Mouse (Mus musculus) left cerebral cortex, postnatal 25 days (tissue): ENCODE data around the gene Hoxa1. TPM values are rescaled to one million over a fixed set of nuclear protein-coding genes. Genes with fewer than 3 reads are reported as not detected.

ENCODE experiments used
- DNase-seq, 2 experiments: peaks; one replicate each; pipeline ENCODE4 v3.0.0; 2022; ENCODE audit warnings: low spot score in 2 of 2, mixed read lengths in 1 of 2
- intact Hi-C: fragments of 180-260 bp; cut with DNase I; formaldehyde crosslinking; loops from one replicate; pipeline ENCODE4 v1.15.1; 2025
- total RNA-seq, 2 experiments: library from RNA; stranded (reverse); gene quantifications; 2 replicates each; pipeline ENCODE4 v1.2.3; 2021

The Hoxa1 gene
- total RNA-seq, 2 experiments from 2014 or later, result not detected

- no peak for DNase-seq
- intact Hi-C loops, result no loop called here
Measured at GRCm38 (mm10) chr6:52137841-52138535, 20.1 kb downstream of the Hoxa1 start.

- intact Hi-C loops, result no loop called here
- DNase-seq, result no peak
Measured at GRCm38 (mm10) chr6:52123673-52124072, 34.4 kb downstream of the Hoxa1 start.

GRCm38 (mm10) chr6:52121173-52121572, 36.9 kb downstream of the Hoxa1 start:
- DNase-seq, result no peak

GRCm38 (mm10) chr6:52118903-52119635, 39.0 kb downstream of the Hoxa1 start:
- intact Hi-C loops, result no loop called here
- DNase-seq, result peak; percentile 2 to 20

More at GRCm38 (mm10) chr6:52121173-52121572, 36.9 kb downstream of the Hoxa1 start:
- intact Hi-C loops, result no loop called here

GRCm38 (mm10) chr6:52115899-52116298, 42.2 kb downstream of the Hoxa1 start:
- intact Hi-C loops, result no loop called here
- DNase-seq, result no peak

GRCm38 (mm10) chr6:52111846-52112245, 46.3 kb downstream of the Hoxa1 start:
- intact Hi-C loops, result no loop called here
- DNase-seq, result no peak

- intact Hi-C loops, result no loop called here
- no peak for DNase-seq
Measured at GRCm38 (mm10) chr6:52107400-52107799, 50.7 kb downstream of the Hoxa1 start.

- no peak for DNase-seq
Measured at GRCm38 (mm10) chr6:52106716-52107115, 51.4 kb downstream of the Hoxa1 start.

GRCm38 (mm10) chr6:52106178-52106577, 51.9 kb downstream of the Hoxa1 start:
- intact Hi-C loops, result no loop called here
- no peak for DNase-seq

More at GRCm38 (mm10) chr6:52106716-52107115, 51.4 kb downstream of the Hoxa1 start:
- intact Hi-C loops, result no loop called here

Other genes with a start within 250 kb of the Hoxa1 start
- gene Skap2, start 145.8 kb downstream of the Hoxa1 start, total RNA-seq, result 10 to 100 TPM in 1 of 2 experiments, 1 to 10 TPM in 1; 9.1 to 10.8 TPM
- gene Hoxa2, start 6.5 kb upstream of the Hoxa1 start, total RNA-seq, result not detected
- gene 5730596B20Rik, start 19.2 kb upstream of the Hoxa1 start, total RNA-seq, result not detected
- not detected for gene Hoxa4, start 33.4 kb upstream of the Hoxa1 start, total RNA-seq
- not detected for gene Hoxa5, start 46.3 kb upstream of the Hoxa1 start, total RNA-seq
- not detected for gene Hoxa6, start 50.4 kb upstream of the Hoxa1 start, total RNA-seq
- gene Hoxa3, start 55.0 kb upstream of the Hoxa1 start, total RNA-seq, result not detected
- not detected for gene Gm28308, start 55.0 kb upstream of the Hoxa1 start, total RNA-seq
- gene Hoxa7, start 63.5 kb upstream of the Hoxa1 start, total RNA-seq, result not detected
- gene Hoxa9, start 72.8 kb upstream of the Hoxa1 start, total RNA-seq, result not detected
- not detected for gene Hoxa10, start 82.5 kb upstream of the Hoxa1 start, total RNA-seq
- not detected for gene Hoxa11, start 87.5 kb upstream of the Hoxa1 start, total RNA-seq
- not detected for gene Hoxa13, start 102.6 kb upstream of the Hoxa1 start, total RNA-seq
- gene Evx1, start 155.2 kb upstream of the Hoxa1 start, total RNA-seq, result not detected